Mouse (Mus musculus) C2C12 (cell line): Measurements from ENCODE around the gene Rbm5. TPM values are rescaled to one million over a fixed set of nuclear protein-coding genes. Genes with fewer than 3 reads are reported as not detected.

Experiments used
- H3K27me3 ChIP-seq: one replicate; pipeline ENCODE4 v1.6.1; 2011; ENCODE audit not compliant: control insufficient read depth, insufficient read depth, insufficient read length
- H3K36me3 ChIP-seq: one replicate; pipeline ENCODE4 v1.6.1; 2011; ENCODE audit not compliant: control insufficient read depth, insufficient read depth
- H3K4me3 ChIP-seq: one replicate; pipeline ENCODE4 v1.5.1; 2011; ENCODE audit warnings: mild to moderate bottlenecking, control low read depth; ENCODE audit not compliant: poor library complexity, insufficient read depth, severe bottlenecking
- H3K79me2 ChIP-seq: one replicate; pipeline ENCODE4 v1.6.1; 2011; ENCODE audit not compliant: control insufficient read depth, insufficient read depth
- H3K79me3 ChIP-seq: one replicate; pipeline ENCODE4 v1.6.1; 2011; ENCODE audit warnings: low read depth, control low read depth
- H3ac ChIP-seq: one replicate; pipeline ENCODE3; 2011; ENCODE audit warnings: low read depth; ENCODE audit not compliant: control insufficient read depth, insufficient read length
- CEBPB ChIP-seq: IDR thresholded peaks from one replicate; pipeline ENCODE4 v1.6.1; 2011; ENCODE audit warnings: low read depth, mild to moderate bottlenecking, control low read depth, moderate library complexity
- CTCF ChIP-seq: IDR thresholded peaks from one replicate; pipeline ENCODE4 v1.5.1; 2011; ENCODE audit not compliant: control insufficient read depth, insufficient read depth, insufficient read length
- FOSL1 ChIP-seq: IDR thresholded peaks from one replicate; pipeline ENCODE4 v1.8.0; 2011; ENCODE audit warnings: mild to moderate bottlenecking, low read length; ENCODE audit not compliant: poor library complexity, insufficient read depth, severe bottlenecking
- MAX ChIP-seq: IDR thresholded peaks from one replicate; pipeline ENCODE4 v1.6.1; 2011; ENCODE audit warnings: mild to moderate bottlenecking, control low read depth
- MYOD1 ChIP-seq: IDR thresholded peaks from one replicate; pipeline ENCODE4 v1.6.1; 2011; ENCODE audit warnings: low read depth; ENCODE audit not compliant: control insufficient read depth, insufficient read length
- MYOG ChIP-seq: IDR thresholded peaks from one replicate; pipeline ENCODE4 v1.6.1; 2011; ENCODE audit not compliant: control insufficient read depth, insufficient read length; ENCODE audit errors: extremely low read depth
- USF1 ChIP-seq: IDR thresholded peaks from one replicate; pipeline ENCODE4 v1.6.1; 2011; ENCODE audit warnings: low read depth, mild to moderate bottlenecking, control low read depth, moderate library complexity
- polyA plus RNA-seq: library from polyadenylated mRNA; unstranded; fragments of >200 nt; fragmentation: generic; extraction: Trizol; gene quantifications from one replicate; pipeline ENCODE4 v1.2.1, GENCODE M21; 2012; ENCODE audit warnings: missing spikeins

Rbm5 gene
- polyA plus RNA-seq, 1 experiment: 29.8 TPM

DNA sequence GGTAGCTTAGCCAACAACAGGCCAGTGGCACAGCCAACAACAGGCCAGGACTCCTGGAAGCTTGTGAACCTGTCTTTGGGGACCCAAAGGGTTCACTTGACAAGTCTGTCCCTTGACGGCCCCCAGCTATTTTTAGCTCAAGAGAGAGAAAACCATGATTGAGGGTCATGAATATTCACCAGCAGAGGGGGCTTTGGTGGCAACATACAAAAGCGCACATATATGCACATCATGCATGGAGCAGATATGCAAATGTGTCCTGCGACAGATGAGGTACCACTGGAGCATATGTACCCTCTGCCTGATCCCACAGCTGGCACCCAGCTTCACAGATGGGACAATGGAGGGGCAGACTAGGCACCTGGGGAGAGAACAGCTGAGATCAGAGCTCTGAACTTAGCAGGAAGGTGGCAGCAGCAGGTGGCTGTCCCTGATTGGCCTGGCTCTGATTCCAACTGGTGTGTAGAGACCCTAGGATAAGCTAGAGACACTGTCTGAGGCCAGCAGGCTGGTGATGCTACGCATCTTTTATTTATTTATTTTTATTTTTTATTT lies 77.3 kb downstream of the Rbm5 start:
- Histone ChIP-seq H3ac (no peak overlapping the region), H3K27me3 (peaks cover 25% of the 10 kb centered on the region), H3K36me3 (no peaks in the 10 kb centered on the region), H3K4me3 (no peak overlapping the region), H3K79me3 (no peaks in the 10 kb centered on the region), H3K79me2 (no peaks in the 10 kb centered on the region)
- TF ChIP-seq MAX (no peak), MYOD1 (no peak), MYOG (no peak), CEBPB (no peak), FOSL1 (no peak), USF1 (no peak)

DNA sequence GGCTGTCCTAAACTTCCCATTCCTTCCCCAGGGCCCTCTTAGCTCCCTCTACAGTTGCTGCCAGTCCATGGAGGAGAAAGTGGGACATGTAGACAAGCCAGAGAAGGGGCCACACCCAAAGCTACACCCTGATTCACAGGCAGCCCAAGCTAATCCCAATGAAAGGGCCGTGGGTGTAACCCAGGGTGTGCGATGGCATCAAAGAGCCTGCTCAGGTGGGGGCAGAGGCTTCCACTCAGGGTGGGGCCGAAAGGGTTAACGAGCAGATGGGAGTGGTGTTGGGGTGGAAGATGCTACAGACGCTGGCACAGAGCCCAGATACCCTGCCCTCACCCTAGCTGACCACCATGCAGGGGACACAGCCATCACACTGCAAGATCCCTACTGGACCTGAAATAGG lies 78.0 kb downstream of the Rbm5 start:
- Histone ChIP-seq H3ac (no peak overlapping the region), H3K36me3 (no peaks in the 10 kb centered on the region), H3K79me2 (no peaks in the 10 kb centered on the region), H3K27me3 (peaks cover 25% of the 10 kb centered on the region), H3K79me3 (no peaks in the 10 kb centered on the region), H3K4me3 (no peak overlapping the region)
- TF ChIP-seq FOSL1: no peak
- no peak for TF ChIP-seq MAX
- TF ChIP-seq MYOG: no peak
- TF ChIP-seq USF1: no peak
- no peak for TF ChIP-seq CEBPB
- no peak for TF ChIP-seq MYOD1
- no peak for TF ChIP-seq CTCF

DNA sequence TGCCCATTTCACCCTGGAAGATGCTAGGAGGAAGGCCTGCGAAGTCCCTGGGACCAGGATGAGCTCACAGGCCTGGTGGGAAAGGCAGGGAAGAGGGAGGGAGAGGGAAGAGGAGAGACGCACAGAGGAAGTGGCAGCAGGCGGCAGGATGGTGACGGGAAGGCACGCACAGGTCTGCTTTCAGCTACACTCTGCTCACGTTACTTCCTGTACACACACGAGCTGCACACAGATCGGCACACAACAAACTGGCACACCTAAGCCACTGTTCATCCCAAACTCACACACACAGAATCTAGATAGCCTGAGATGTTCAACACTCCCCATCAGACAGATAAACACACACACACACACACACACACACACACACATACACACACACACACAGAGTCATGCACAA lies 80.4 kb downstream of the Rbm5 start:
- Histone ChIP-seq H3ac (no peak overlapping the region), H3K79me3 (no peaks in the 10 kb centered on the region), H3K27me3 (peaks cover 37% of the 10 kb centered on the region), H3K36me3 (no peaks in the 10 kb centered on the region), H3K4me3 (no peak overlapping the region), H3K79me2 (no peaks in the 10 kb centered on the region)
- TF ChIP-seq USF1: no peak
- no peak for TF ChIP-seq MYOD1

Other genes with a start within 250 kb of the Rbm5 start
- 33.4 TPM for gene Tmem115, start 237.1 kb downstream of the Rbm5 start, polyA plus RNA-seq
- 23.7 TPM for gene Cyb561d2, start 228.8 kb downstream of the Rbm5 start, polyA plus RNA-seq
- gene Nprl2, start 228.8 kb downstream of the Rbm5 start, polyA plus RNA-seq: 12.8 TPM
- gene Zmynd10, start 223.7 kb downstream of the Rbm5 start, polyA plus RNA-seq: 0.43 TPM
- 89.7 TPM for gene Rassf1, start 219.4 kb downstream of the Rbm5 start, polyA plus RNA-seq
- 15.9 TPM for gene Tusc2, start 207.7 kb downstream of the Rbm5 start, polyA plus RNA-seq
- 59.7 TPM for gene Hyal2, start 203.1 kb downstream of the Rbm5 start, polyA plus RNA-seq
- gene Hyal1, start 194.1 kb downstream of the Rbm5 start, polyA plus RNA-seq: 1.2 TPM
- gene Naa80, start 192.1 kb downstream of the Rbm5 start, polyA plus RNA-seq: 8.2 TPM
- 0.28 TPM for gene Hyal3, start 190.2 kb downstream of the Rbm5 start, polyA plus RNA-seq
- 71.7 TPM for gene Ifrd2, start 183.4 kb downstream of the Rbm5 start, polyA plus RNA-seq
- gene Sema3b, start 161.8 kb downstream of the Rbm5 start, polyA plus RNA-seq: 13.7 TPM
- gene Gnai2, start 135.6 kb downstream of the Rbm5 start, polyA plus RNA-seq: 449 TPM
- 0.01 TPM for gene Slc38a3, start 101.5 kb downstream of the Rbm5 start, polyA plus RNA-seq
- 0.01 TPM for gene Gnat1, start 91.3 kb downstream of the Rbm5 start, polyA plus RNA-seq
- 0.36 TPM for gene Sema3f, start 60.5 kb downstream of the Rbm5 start, polyA plus RNA-seq
- gene Rbm6, start 102.2 kb upstream of the Rbm5 start, polyA plus RNA-seq: 12.9 TPM
- 7.7 TPM for gene Mon1a, start 117.2 kb upstream of the Rbm5 start, polyA plus RNA-seq
- gene Mst1r, start 135.9 kb upstream of the Rbm5 start, polyA plus RNA-seq: 0.02 TPM
- gene Actl11, start 157.5 kb upstream of the Rbm5 start, polyA plus RNA-seq: not detected
- gene Camkv, start 164.7 kb upstream of the Rbm5 start, polyA plus RNA-seq: 0.07 TPM
- gene Traip, start 179.1 kb upstream of the Rbm5 start, polyA plus RNA-seq: 18.5 TPM
- gene Uba7, start 204.5 kb upstream of the Rbm5 start, polyA plus RNA-seq: 0.51 TPM
- gene Gm20661, start 212.1 kb upstream of the Rbm5 start, polyA plus RNA-seq: not detected
- gene Inka1, start 214.9 kb upstream of the Rbm5 start, polyA plus RNA-seq: 1.8 TPM
- not detected for gene Cdhr4, start 221.5 kb upstream of the Rbm5 start, polyA plus RNA-seq
- 0.20 TPM for gene Gm20662, start 225.4 kb upstream of the Rbm5 start, polyA plus RNA-seq
- gene Ip6k1, start 231.5 kb upstream of the Rbm5 start, polyA plus RNA-seq: 30.8 TPM